Mouse (Mus musculus): ENCODE measurements around the gene Hoxd3. TPM values are rescaled to one million over a fixed set of nuclear protein-coding genes. Genes with fewer than 3 reads are reported as not detected.

The Hoxd3 gene
- polyA plus RNA-seq, 1 experiment = 0.42 TPM

DNA sequence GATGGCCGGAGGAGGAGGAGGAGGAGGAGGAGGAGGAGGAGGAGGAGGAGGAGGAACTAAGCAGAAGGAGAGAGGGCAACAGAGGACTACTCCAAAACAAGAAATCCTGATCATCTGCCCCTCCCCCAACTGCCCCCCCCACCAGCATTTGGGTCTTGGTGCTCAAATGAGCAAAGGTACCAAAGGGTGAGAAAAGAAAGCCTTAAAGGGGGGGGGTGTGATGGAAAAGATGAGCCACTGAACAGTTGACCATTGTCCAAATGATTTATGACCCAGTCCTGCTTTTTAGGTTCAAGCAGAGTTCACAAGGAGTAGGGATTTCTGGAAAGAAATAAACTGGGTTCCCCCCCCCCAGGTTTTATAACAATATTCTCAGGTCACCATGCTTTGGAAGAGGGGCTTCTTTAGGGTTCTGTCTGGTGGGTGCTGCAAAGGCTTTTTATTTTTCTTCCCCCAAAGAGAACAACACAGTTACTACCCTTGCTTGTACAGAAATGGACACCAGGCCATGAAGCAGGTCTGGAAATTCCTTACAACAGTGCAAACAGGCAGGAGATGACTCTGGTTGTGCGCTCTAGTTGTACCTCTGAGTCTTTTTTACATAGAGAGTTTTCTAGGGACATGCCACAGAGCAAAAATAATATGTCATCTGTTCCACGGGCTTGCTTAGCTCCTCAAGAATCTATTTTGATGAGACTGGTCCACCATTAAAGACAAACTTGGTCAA, 29.7 kb downstream of the Hoxd3 start:
- TF ChIP-seq CTCF (IDR thresholded peaks at IDR 0.05; ENCODE audit: extremely low read depth, insufficient read length, insufficient replicate concordance, low read depth, low read length) (no peak), POLR2A (IDR thresholded peaks at IDR 0.05; ENCODE audit: low read depth, low read length) (no peak)
- Histone ChIP-seq H3K27ac (ENCODE audit: insufficient read depth, low read depth, low read length) (no peak overlapping the region), H3K4me1 (ENCODE audit: control insufficient read depth, insufficient read depth, insufficient read length, low read length) (no peaks in the 10 kb centered on the region; the same call in 1 of the 2 replicates), H3K4me3 (ENCODE audit: low read depth, low read length) (no peak overlapping the region), H3K36me3 (ENCODE audit: control insufficient read depth, insufficient read depth, low read length) (no peaks in the 10 kb centered on the region), H3K27me3 (ENCODE audit: control insufficient read depth, insufficient read depth, low read length) (peaks cover 54% of the 10 kb centered on the region)
- 56% methylated on average over 2 of the region's 3 CpGs for WGBS

DNA sequence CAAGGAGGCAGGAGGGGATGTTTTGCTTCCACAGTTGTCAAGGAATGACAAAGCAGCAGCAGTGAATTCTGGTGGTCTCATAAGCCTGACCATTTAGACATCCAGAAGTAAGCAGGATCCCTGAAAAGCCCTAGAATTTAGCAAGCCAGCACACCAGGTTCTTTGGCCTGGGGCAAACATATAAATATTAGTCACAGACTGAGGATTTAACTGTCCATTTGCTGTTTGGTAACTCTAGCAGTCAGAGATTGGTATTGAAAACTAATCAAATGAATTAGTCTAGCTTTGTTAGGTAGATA, 30.2 kb downstream of the Hoxd3 start:
- TF ChIP-seq POLR2A (IDR thresholded peaks at IDR 0.05; ENCODE audit: low read depth, low read length) = no peak
- TF ChIP-seq CTCF (IDR thresholded peaks at IDR 0.05; ENCODE audit: extremely low read depth, insufficient read length, insufficient replicate concordance, low read depth, low read length) = no peak
- H3K4me3 ChIP-seq (ENCODE audit: low read depth, low read length) = no peak overlapping the region
- H3K36me3 ChIP-seq (ENCODE audit: control insufficient read depth, insufficient read depth, low read length) = no peaks in the 10 kb centered on the region
- H3K27ac ChIP-seq (ENCODE audit: insufficient read depth, low read depth, low read length) = no peak overlapping the region
- no peaks in the 10 kb centered on the region; the same call in 1 of the 2 replicates for H3K4me1 ChIP-seq (ENCODE audit: control insufficient read depth, insufficient read depth, insufficient read length, low read length)
- peaks cover 58% of the 10 kb centered on the region for H3K27me3 ChIP-seq (ENCODE audit: control insufficient read depth, insufficient read depth, low read length)

DNA sequence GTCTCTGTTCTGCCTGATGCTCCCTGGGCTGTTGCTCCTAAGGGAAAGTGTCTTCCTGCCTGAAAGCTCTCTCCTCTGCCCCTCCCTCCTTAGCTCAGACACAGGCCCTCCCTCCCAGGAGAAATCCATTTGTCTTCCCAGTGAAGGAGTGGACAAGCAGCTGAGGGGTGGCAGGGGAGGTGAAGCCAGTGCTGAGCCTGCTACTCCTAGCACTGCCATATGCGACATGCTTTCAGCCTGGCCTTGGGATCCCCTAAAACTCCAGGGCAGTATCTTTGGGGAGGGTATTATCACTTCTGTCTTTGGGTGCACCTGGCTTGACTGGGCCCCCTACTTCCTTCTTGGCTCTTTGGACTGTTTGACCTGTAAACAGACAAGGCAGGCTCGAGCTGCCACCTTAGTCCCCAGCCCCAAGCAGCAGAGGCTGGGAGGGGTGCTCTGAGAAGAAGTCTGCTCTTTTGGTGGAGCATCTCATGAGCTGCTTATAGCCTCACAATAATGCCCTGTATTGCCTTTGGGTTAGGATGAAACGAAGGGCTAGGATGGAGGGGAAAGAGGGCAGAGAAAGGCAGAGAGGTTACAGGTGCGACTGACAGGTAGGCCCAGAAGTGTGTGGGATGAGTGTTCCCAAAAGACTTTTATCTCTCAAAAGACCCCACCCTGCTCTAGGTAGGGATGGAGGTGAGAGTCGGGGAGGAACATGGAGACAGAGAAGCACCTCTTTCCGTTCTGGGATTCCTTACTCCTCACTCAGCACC, 34.0 kb downstream of the Hoxd3 start:
- 25% methylated on average over 6 of the region's 6 CpGs for WGBS
- Histone ChIP-seq H3K4me3 (ENCODE audit: low read depth, low read length) (no peak overlapping the region), H3K4me1 (ENCODE audit: control insufficient read depth, insufficient read depth, insufficient read length, low read length) (peaks cover 3% of the 10 kb centered on the region; the same call in 1 of the 2 replicates), H3K36me3 (ENCODE audit: control insufficient read depth, insufficient read depth, low read length) (no peaks in the 10 kb centered on the region), H3K27ac (ENCODE audit: insufficient read depth, low read depth, low read length) (no peak overlapping the region), H3K27me3 (ENCODE audit: control insufficient read depth, insufficient read depth, low read length) (peaks cover 56% of the 10 kb centered on the region)
- no peak for TF ChIP-seq CTCF (IDR thresholded peaks at IDR 0.05; ENCODE audit: extremely low read depth, insufficient read length, insufficient replicate concordance, low read depth, low read length)
- TF ChIP-seq POLR2A (IDR thresholded peaks at IDR 0.05; ENCODE audit: low read depth, low read length) = no peak

DNA sequence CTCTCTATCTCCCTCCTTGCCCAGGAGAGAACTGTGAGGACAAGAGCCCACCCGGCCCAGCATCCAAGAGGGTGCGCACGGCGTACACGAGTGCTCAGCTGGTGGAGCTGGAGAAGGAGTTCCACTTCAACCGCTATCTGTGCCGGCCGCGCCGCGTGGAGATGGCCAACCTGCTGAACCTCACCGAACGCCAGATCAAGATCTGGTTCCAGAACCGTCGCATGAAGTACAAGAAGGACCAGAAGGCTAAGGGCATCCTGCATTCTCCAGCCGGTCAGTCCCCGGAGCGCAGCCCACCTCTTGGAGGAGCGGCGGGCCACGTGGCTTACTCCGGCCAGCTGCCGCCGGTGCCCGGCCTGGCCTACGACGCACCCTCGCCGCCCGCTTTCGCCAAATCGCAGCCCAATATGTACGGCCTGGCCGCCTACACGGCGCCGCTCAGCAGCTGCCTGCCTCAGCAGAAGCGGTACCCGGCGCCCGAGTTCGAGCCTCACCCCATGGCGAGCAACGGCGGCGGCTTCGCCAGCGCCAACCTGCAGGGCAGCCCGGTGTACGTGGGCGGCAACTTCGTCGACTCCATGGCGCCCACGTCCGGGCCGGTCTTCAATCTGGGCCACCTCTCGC, 34.7 kb downstream of the Hoxd3 start:
- H3K27ac ChIP-seq (ENCODE audit: insufficient read depth, low read depth, low read length) = no peak overlapping the region
- no peak for TF ChIP-seq POLR2A (IDR thresholded peaks at IDR 0.05; ENCODE audit: low read depth, low read length)
- TF ChIP-seq CTCF (IDR thresholded peaks at IDR 0.05; ENCODE audit: extremely low read depth, insufficient read length, insufficient replicate concordance, low read depth, low read length) = no peak

DNA sequence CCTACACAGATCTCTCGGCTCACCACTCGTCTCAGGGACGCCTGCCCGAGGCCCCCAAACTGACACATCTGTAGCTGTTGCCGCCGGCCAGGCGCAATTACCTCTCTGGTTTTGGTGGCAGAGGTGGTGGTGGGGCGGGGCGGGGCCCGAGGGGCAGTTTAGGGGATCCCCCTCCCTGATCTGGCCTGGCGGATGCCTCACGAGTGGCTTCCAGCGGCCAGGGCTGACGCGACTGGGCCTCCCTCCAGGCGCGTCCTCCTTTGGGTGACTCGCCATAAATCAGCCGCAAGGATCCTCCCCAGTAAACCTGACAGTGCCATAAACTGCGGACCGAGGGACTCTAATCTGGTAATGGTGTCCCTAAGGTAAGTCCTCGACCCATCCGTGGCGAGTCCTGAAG, 35.3 kb downstream of the Hoxd3 start:
- Histone ChIP-seq H3K36me3 (ENCODE audit: control insufficient read depth, insufficient read depth, low read length) (no peaks in the 10 kb centered on the region), H3K27me3 (ENCODE audit: control insufficient read depth, insufficient read depth, low read length) (peaks cover 64% of the 10 kb centered on the region), H3K4me1 (ENCODE audit: control insufficient read depth, insufficient read depth, insufficient read length, low read length) (peaks cover 3% of the 10 kb centered on the region; the same call in 1 of the 2 replicates), H3K4me3 (ENCODE audit: low read depth, low read length) (no peak overlapping the region), H3K27ac (ENCODE audit: insufficient read depth, low read depth, low read length) (no peak overlapping the region)
- TF ChIP-seq POLR2A (IDR thresholded peaks at IDR 0.05; ENCODE audit: low read depth, low read length) (no peak), CTCF (IDR thresholded peaks at IDR 0.05; ENCODE audit: extremely low read depth, insufficient read length, insufficient replicate concordance, low read depth, low read length) (no peak)
- whole genome bisulfite sequencing = 27% methylated on average over 24 of the region's 24 CpGs

More for the DNA sequence above, 34.7 kb downstream of the Hoxd3 start:
- Histone ChIP-seq H3K4me1 (ENCODE audit: control insufficient read depth, insufficient read depth, insufficient read length, low read length) (peaks cover 3% of the 10 kb centered on the region; the same call in 1 of the 2 replicates), H3K27me3 (ENCODE audit: control insufficient read depth, insufficient read depth, low read length) (peaks cover 62% of the 10 kb centered on the region), H3K36me3 (ENCODE audit: control insufficient read depth, insufficient read depth, low read length) (no peaks in the 10 kb centered on the region), H3K4me3 (ENCODE audit: low read depth, low read length) (no peak overlapping the region)
- 25% methylated on average over 58 of the region's 58 CpGs for WGBS

DNA sequence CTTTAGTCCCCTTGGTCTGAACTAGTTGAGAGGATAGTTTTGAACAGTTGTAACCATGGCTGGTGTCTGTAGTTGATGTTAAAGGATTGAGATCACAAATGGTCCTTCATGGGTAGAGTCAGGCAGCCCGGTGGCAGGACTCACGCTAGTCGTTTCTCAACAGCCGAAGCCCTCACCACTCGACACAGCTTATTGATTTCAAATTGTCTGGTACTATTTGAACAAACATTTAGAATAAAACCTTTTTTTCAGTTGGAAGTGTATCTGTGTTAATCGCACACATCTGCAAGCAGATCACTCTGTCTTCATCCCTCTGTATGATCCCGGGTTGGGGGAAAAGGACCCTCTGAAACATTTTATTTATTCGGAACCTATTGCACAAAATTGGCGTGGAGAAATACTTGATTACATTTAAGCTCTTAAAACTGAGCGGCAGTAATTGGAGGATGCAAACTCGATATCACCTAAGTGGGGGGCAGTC, 36.0 kb downstream of the Hoxd3 start:
- Histone ChIP-seq H3K4me1 (ENCODE audit: control insufficient read depth, insufficient read depth, insufficient read length, low read length) (peaks cover 3% of the 10 kb centered on the region; the same call in 1 of the 2 replicates), H3K27me3 (ENCODE audit: control insufficient read depth, insufficient read depth, low read length) (peaks cover 71% of the 10 kb centered on the region), H3K4me3 (ENCODE audit: low read depth, low read length) (no peak overlapping the region), H3K27ac (ENCODE audit: insufficient read depth, low read depth, low read length) (no peak overlapping the region), H3K36me3 (ENCODE audit: control insufficient read depth, insufficient read depth, low read length) (no peaks in the 10 kb centered on the region)
- TF ChIP-seq POLR2A (IDR thresholded peaks at IDR 0.05; ENCODE audit: low read depth, low read length) = no peak
- no peak for TF ChIP-seq CTCF (IDR thresholded peaks at IDR 0.05; ENCODE audit: extremely low read depth, insufficient read length, insufficient replicate concordance, low read depth, low read length)
- 42% methylated on average over 11 of the region's 11 CpGs for WGBS

Measured in small intestine, adult 2 months (tissue).